Mouse (Mus musculus): ENCODE measurements at regions not wholly inside any gene's neighbourhood (a gene's known extent, or its start where the extent isn't known, plus 50 kb on each side); places are given as distances from the start of the nearest gene placed in this dataset.

DNA sequence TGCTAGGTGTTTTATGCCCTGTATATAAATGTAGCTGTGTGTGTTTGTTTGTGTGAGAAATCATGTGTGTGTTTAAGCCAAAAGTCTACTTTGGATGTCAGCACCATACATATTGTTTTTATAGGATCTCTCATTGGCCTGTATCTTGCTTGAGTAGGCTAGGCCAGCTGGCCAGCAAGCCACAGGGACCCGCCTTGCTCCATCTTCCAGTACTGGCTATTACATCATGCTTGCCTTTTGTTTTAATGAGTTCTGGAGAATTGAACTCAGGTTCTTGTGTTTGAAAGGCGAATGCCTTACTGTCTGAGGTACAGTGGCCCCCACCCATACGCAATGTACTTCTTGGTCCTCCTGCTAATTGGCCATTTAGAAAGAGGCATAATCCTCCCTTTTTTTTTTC is 559.9 kb downstream of the Ebf1 start:
- no peak for DNase-seq

DNA sequence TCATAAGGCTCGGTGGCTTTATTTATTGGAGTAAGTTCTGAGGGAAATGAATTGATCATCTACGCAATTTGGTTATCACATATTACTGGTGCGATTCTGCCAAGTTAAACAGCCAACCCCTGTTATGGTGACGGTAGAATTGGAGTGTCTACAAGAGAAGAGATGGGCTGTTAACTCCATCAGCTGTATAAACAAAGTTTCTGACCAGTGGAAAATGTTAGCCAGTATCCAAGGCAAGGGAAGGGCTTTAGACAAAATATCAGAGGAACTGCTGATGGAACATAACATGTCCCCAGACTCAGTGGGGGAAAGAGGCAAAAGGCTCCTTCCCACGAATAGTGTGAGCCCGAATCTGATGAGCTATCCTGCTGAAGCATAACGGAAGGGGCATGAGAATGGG is 560.9 kb downstream of the Ebf1 start:
- no peak for DNase-seq

DNA sequence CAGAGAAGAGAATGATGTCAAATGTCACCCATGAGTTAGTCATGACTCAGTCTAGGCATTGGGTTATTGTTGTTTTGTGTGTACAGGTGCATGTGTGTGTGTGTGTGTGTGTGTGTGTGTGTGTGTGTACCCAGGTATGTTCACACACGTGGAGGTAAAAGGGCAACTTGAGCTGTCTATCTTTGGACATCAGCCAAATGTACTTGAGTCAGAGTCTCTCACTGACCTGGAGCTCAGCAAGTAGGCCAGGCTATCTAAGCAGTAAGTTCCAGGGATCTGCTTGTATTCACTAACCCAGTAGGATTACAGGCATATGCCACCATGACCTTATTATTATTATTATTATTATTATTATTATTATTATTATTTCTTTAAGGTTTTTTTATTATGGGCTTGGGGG is 561.9 kb downstream of the Ebf1 start:
- DNase-seq: no peak

DNA sequence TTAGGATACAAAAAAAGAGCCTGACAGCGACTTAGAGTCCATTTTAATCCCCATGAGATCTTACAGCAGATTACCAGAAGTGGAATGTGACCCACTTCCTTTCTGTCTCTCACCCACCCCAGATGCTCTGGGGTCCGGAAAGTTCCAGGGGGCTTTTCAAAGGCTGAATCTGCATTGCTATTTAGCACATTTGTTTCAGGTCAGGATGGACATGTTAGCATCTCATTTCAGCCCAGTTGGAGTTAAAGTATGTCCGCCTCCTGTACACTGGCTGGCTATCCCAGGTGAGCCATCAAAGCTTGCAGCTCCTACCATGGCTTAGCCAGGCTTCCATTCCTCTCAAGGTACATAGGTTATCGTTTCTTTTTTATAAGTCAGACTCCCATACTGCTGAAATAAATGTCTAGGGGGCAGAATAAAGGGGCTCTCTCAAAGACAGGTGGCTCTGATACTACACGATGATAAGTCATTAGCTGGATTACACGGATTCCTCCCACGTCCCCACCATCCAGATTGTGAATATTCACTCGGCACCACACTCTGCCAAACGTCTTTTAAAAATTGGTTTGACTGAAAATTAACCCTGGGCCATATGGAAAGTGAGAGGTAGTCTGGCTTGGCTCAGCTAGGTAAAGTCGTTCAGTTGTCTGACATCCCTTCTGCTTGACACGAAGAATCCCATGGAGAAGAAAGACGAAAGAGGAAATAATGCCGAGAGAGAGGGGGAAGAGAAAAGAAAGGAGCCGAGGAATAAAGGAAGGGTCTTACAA is 573.7 kb downstream of the Ebf1 start:
- DNase-seq: no peak

DNA sequence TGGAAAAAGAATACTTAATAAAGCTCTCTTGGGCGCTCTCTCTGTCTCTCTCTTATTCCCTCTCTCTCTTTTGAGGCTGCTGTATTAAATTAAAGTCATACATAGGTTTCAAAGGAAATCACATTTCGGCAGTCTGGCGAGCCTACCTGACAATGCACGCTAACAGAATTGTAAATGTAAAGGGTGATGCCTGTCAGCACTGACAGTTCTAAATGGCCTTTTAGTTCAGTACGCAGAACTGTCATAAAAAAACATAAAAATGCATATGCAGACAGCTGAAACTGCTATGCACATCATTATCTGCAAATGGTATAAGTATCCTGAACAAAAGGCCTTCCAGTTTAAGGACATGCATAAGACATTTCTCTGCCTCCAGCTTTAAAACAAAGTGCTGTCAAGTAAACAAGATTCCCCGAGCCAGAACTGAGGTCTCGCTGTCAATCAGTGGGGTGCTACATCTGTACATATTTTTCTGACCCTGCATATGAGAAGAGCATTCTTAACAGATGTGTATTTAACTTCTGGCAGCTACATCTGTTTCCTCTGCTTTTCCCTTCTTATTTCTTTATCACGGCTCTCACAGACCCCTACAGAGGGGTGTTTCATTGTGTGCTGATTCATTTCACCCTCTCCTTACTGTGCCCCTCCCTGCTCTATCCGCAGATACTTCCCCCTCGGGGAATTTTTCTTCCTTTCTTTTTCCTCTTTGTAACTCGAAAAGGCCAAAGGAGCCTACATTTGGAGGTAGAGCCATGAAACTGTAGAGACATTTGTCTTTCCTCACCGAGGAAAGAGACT is 574.5 kb downstream of the Ebf1 start:
- DNase-seq: no peak

DNA sequence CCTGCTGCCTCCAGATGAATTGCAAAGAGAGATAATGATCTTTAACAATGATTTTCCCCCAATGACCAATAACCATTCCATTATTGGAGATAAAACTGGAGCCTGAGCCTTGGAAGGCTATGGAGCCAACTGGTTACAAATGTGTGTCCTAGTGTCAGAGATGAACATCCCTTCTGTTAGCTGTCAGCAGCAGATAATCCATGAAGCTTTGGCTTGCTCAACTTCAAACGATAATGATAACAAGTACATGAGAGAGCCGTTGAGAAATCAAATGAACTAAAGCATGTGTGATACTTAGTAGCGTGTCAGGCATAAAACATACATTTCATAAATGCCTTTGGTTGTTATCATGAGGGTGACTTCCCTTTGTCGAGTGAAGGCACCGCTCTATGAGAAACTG is 576.2 kb downstream of the Ebf1 start:
- no peak for DNase-seq

DNA sequence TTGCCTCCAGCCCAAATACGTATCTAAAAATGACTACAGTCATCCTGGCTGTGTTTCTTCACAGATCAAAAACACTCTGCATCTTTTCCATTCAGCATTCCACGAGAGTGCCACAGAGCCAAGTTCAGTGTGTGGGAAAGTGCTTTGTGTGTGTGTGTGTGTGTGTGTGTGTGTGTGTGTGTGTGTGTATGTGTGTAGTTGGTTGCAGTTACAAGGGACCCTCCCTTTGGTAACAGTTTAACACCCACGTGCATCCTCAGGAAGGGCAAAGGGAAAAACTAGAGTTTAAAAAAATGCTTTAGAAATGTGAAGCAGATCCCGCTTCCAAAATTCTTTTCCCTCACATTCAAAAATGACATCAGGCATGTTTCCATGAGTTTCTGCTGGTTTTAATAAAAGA is 582.4 kb downstream of the Ebf1 start:
- DNase-seq: no peak

DNA sequence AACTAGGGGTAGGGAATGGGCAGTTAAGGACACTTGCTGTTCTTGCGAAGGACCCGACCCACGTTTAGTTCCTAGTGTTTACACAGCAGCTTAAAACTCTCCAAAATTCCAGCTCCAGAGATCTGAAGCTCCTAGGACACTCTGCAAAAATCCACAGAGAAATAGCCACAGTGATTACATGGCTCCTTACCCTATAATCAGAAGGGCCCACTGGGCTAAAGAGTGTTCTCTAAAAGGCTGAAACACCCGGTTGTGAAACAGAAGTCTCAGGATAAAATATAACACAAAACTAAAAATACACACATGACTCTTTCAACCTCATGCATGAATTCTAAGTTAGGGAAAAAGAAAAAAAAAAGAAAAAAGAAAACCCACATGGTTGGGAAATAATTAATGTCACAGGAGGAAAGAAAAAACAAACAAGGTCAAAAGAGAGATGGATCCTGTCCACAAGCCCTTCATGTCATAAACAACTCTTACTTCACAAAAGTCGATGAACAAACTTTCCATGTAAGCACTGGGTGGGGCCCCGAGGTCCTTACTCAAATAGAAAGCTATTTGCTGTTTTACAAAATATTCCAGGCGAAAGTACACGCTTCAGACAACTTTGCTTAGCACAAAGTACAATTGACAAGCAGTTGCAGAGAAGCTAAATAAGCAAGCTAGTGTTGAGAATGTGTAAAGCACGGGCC is 583.7 kb downstream of the Ebf1 start:
- no peak for DNase-seq

DNA sequence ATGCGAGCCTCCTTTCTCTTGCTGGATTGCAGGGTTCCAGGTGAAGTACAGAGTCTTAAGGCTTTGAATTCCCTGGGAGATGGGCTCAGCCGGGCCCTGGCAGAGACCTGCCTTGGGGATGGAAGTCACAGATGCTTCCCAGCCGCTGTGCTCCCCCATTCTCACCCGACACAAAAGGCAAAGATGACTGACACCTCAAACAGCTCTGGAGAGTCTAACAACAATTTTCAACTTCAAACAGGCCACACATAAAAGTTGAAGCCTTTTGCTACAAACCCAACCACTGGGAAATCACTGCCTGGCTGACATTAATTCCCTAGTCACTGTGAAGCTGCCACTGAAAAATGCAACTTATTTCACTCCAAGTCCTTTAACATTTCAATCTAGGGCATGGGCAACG is 586.3 kb downstream of the Ebf1 start:
- DNase-seq: no peak

DNA sequence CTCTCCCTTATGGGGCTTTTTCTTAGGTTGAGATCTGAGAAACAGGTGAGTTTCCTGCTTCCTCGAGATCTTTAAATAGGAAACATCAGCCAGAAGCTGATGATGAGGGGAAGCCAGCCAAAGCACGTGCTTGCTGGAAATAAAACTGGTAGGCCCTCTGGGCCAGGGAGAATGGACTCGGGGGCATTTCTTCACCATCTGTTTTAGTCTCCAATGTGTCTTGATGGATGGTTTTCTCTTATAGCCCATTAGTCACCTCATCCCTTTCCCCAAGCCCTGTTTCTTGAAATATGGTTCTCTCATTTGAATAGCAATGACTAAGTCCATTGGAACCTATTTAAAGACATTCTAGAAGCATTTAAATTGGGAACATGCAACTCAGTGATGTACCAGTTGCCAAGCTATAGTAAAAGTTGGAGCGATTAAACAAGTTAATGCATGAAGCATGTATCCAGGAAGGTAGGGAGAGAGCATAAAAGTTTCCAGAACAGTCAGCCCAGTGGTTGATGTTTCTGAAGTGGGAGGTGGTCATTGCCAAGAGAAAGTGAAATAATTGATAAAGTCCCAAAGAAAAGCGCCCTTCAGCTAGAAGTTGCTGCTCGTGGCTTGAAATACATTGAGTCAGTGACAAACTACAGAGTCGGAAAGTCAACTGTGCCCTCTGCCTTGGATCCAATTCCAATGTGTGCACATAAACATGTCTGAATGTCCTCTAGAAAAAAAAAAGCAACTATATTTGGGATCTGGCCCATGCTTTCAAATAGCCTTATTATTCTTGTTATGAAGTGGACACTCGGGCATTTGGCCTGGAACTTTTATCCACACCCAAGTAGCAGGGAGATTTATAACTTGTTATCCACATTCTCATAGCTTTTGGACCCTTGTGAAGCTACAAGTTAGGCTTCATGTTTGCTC is 589.8 kb downstream of the Ebf1 start:
- DNase-seq: no peak

DNA sequence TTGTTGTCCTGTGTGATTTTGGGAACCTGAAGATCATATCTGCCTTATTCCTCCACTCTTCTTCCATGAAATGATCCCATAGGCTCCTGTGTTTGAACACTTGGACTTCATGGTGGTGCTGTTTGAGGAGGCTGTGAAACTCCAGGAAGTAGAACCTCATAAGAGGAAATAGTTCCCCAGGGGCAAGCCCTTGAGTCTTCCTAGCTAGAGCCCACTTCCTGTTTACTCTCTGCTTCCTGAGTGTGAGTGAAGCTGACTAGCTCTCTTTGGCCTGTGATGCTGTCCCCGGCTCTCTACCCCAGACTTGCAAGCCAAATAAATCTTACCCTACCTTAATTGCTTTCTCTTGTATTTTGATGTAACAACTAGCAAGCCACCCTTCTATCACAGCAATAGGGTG is 597.0 kb downstream of the Ebf1 start:
- no peak for DNase-seq

DNA sequence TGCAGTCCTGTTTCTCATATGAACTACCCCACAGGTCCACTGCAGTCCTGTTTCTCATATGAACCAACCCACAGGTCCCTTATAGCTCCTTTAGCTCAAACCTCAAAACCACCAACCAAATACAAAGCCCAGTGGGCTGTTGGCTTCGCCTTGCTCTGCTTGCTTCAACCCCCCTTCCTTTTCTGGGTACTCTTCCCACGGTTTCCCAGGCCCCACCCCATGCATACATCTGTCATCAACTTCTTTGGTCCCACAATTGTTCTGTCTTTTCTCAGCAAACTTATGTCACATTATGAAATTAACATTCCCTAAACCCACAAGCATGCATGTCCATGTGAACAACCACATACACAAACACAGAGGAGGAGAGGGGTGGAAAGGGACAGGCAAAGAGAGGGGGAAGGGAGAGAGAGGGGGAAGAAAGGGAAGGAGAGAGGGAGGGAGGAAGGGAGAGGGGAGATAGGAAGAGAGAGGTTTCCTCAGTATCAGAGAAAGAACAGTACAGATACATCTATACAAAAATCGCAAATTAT is 599.9 kb downstream of the Ebf1 start:
- DNase-seq: no peak

DNA sequence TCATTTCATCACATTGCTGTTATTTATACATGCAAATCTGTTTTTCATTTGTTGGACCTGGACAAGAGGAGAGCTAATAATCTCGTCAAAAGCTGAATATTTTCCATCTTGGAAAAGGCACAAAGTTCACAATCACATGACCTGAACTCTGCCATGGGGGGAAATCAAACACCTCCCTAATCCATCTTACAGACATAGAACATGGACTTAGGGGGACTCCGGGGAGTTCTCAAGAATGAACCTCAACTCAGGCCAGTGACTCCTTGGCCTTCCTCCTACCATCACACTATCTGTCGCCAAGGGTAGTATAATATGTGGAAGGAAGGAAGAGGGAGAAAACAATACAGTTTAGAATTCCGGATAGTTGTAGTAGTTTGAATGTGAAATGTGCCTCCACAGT is 602.1 kb downstream of the Ebf1 start:
- DNase-seq: no peak

DNA sequence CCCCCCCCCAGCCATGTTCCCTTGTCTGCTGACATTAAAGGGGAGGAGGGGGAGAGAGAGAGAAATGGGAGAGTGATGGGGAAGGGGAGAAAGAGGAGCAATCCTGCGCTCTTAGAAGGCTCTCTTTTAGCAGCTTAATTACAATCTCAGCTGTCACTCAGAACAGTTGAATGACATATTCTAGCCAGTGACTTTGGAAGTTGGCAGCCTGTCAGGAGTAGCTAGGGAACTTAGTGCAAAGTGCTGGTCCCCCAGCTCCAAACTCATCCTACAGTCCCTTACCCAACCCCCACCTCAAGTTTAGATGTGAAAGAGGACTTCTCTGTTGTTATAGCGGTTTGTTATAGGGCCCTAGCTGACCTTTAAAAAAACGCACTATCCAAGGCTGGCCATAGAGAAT is 604.9 kb downstream of the Ebf1 start:
- DNase-seq: no peak

DNA sequence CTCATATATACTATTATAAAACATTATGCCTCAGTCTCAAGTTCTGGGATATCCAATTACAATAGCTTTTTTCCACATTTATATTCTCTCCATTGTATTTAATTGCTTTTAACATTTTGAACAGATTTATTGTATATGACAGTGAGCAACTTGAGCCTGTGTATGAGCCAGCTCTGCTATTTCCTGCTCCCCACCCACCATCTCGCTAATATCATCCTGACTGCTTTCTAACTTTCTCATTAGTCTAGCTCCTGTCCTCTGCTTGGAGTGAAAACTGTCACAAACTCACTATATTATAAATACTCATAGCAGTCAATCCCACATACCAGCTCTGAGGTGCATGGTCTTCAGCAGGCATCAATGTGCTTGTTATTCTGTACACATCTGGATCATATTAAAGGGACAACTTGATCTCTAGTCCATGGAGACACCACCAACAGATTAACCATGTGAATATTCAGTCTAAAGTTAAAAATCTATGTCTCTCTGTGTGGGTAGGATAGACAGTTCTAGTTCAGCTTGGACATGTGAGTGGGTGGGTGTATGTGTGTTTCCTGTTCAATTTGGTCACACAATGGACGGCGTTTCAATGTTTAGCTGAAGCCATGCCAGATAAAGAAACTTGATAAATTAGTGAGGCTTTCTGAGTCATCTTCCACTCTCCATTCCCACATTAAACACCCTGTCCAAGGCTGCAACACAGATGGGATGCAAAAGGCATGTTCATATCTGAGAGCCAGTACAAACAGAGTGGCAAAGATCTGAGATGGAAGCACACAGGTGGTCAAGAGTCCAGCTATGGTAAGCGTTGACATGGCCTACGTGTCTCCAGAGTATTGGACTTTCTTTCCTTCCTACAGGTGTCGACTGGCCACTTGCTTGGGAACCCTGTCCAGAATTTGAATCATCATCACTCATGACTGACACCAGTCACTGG is 616.1 kb upstream of the Clint1 start:
- no peak for DNase-seq

DNA sequence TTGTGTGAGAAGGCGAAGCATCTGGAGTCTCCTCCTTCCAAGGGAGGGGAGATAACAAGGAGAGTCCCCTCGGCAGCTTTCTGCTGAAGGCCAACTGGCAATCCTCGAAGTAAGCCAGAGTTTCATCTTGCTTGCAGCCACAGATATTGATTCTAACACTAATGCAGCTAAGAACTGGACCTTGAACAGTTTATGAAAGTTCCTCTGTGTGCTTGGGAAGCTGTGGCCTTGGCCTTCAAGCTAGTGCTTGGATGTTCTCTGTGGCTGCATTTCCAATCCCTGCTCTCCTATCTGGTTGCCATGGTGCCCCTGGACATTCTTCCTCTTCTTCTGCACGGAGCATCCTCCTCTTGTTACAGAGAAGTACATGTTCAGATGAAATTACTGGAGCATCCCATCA is 614.8 kb upstream of the Clint1 start:
- DNase-seq: no peak

DNA sequence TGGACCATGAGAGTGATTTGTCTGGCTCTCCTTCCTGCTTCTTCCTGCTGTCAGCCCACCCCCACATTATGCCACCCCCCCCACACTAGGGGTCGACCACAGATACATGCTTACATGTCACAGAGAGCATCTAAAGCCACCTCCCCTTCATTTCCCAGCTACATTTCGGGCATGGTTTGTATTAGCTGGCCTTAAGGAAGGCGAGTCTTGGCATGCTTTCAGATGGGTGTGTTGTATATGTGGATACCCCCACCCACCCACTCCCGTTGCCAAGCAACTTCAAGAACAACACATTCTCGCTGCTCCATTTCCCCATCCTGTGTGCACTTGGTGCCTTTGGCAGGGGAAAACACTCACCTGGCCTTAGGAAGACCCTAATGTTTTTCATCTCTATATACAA is 612.8 kb upstream of the Clint1 start:
- no peak for DNase-seq

DNA sequence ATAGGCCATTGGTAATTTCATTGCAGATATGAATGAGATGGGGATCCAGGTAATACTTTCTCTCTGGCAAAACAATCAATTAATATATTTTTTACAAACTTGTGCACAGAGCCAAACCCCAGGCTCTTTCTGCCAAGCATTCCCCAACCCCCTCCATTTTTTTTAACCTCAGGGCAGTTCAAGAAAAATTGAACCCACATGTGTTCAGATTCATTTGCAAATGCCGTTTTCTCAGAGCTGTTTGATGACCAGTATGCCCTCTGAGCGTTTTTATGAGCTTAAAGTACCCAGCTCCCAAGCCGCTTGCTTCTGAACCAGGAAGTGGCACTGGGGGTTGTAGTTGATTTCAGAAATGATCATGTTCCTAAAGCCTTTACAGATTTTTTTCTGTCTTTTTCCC is 611.4 kb upstream of the Clint1 start:
- DNase-seq: no peak

DNA sequence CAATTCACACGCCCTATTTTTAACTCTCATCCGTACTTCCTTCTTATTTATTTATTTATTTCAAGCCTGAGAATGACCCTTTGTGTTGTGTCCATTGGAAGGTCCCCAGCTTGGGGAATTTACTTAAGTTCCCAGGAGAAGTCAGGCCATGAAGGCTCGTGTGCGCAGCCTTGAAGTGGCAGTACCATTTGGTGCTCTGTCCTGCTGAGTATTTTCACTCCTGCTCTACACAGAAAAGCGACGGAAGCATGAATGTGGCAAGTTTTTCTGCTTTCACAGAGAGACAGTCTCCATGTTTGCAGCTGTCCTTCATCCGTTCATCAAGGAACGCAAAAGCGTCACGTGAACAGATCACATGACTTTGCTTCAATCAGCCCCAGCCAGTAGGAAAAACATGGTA is 610.2 kb upstream of the Clint1 start:
- no peak for DNase-seq

DNA sequence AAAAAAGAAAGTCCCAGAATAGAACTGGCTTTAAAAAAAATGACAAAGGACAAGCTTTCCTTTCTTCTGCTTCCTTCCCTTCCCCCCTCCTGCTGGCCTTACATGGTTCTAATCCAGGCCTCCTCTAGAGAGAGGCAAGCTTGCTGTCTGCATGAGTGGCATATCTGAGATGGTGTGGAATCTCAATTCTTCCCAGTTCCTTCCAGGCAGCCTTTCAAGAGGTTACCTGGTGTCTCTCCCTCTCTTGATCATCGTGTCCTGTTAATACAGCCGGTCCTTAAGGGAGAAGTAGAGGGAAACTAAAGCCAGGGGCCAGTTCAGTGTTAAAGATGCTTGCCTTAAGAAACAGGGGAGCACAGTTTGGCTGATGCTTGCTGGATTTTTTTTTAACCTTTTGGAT is 607.1 kb upstream of the Clint1 start:
- DNase-seq: no peak

DNA sequence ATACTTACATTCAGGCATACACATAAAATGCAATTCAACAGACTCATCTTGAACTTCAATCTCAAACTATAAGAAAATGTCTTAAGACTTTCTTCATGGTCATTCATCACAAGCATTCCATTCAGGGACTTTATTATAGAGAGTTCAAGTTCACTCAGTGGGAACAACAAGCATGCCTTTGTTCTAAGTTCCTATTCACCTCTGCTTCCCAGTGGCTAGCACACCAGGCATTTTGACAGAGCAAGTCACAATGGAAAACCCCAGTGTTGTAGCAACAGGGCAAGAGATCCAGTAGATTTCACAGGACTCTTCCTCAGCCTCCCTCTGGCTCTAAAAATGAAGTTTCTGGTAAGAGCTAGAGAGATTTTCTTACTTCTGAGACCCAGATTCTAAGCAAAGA is 595.8 kb upstream of the Clint1 start:
- no peak for DNase-seq
